Mouse (Mus musculus) kidney, embryonic 16.5 days (tissue): ENCODE results near the gene C1qa. TPM values are rescaled to one million over a fixed set of nuclear protein-coding genes. Genes with fewer than 3 reads are reported as not detected.

ENCODE experiments used
- ATAC-seq: fragments of 200-750 bp; cut with Nextera tagmentation; 2 replicates; pipeline ENCODE4 v1.8.0; 2017; ENCODE audit warnings: moderate TSS enrichment; ENCODE audit not compliant: low FRiP score, low TSS enrichment
- H3K27ac ChIP-seq: fragments of 300-500 bp; sonication (generic); 2 replicates; pipeline ENCODE4 v1.5.1; 2014; ENCODE audit warnings: low read length
- H3K27me3 ChIP-seq: fragments of 300-500 bp; sonication (generic); 2 replicates; pipeline ENCODE4 v1.6.1; 2014; ENCODE audit warnings: low read length, control low read depth, mixed read lengths; ENCODE audit not compliant: insufficient read depth
- H3K36me3 ChIP-seq: fragments of 300-500 bp; sonication (generic); 2 replicates; pipeline ENCODE4 v1.6.1; 2014; ENCODE audit warnings: low read length, control low read depth, mixed read lengths; ENCODE audit not compliant: insufficient read depth
- H3K4me1 ChIP-seq: fragments of 300-500 bp; sonication (generic); 2 replicates; pipeline ENCODE4 v1.6.1; 2014; ENCODE audit warnings: low read length, control low read depth, mixed read lengths; ENCODE audit not compliant: insufficient read depth
- H3K4me2 ChIP-seq: fragments of 300-500 bp; sonication (generic); replicated peaks from 2 replicates; pipeline ENCODE4 v1.6.1; 2014; ENCODE audit warnings: low read depth, low read length
- H3K4me3 ChIP-seq: fragments of 300-500 bp; sonication (generic); 2 replicates; pipeline ENCODE4 v1.5.1; 2014; ENCODE audit warnings: mild to moderate bottlenecking, low read length
- H3K9ac ChIP-seq: fragments of 300-500 bp; sonication (generic); replicated peaks from 2 replicates; pipeline ENCODE4 v1.6.1; 2014; ENCODE audit warnings: low read length
- H3K9me3 ChIP-seq: fragments of 300-500 bp; sonication (generic); 2 replicates; pipeline ENCODE4 v1.6.1; 2016; ENCODE audit warnings: low read length, control low read depth
- WGBS: fragments of 180-500 bp; shearing (Covaris S2); extraction: QIAGEN DNeasy Blood & Tissue Kit; methylation state at CpG from one replicate; pipeline ENCODE4 v1.1.7; 2014; 5-methylcytosine and 5-hydroxymethylcytosine counted together
- polyA plus RNA-seq: library from polyadenylated mRNA; unstranded; fragments of >200 nt; fragmentation: Nextera tagmentation; extraction: Ambion mirVana; gene quantifications from 2 replicates; pipeline ENCODE4 v1.2.1, GENCODE M21; 2015

C1qa gene
- polyA plus RNA-seq, 1 experiment from 2014 or later, result 26.4 TPM

DNA sequence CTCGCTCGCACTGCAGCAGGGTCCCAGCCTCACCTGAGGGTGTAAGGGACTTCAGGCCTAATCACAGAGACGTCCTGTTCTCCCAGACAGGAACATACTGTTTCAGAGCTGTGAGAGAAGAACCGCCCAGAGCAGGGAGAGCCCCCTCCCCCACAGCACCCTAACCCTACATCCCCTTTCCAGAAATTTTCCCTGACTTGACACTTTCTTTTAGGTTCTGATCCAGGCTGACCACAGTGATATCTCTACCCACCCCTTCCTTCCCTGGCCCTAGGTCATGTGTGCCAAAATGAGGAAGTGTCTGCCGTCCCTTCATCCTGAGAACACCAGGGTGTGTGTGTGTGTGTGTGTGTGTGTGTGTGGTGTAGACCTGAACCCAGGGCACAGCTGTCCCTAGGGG is 5.8 kb downstream of the C1qa start, which contains the start of gene C1qc:
Gene C1qc (minus strand): TSS at position 255 of the 400 bp plus-strand sequence.
- Histone ChIP-seq H3K27ac (no peak within 1 kb of the TSS), H3K36me3 (no peaks in the 10 kb centered on the region), H3K4me1 (0 out of 2 replicates have a peak, but pooled peaks cover 5% of the 10 kb centered on the region), H3K4me3 (no peak within 1 kb of the TSS), H3K9ac (no peak within 1 kb of the TSS), H3K9me3 (no peaks in the 10 kb centered on the region), H3K4me2 (no peak within 1 kb of the TSS), H3K27me3 (peaks cover 31% of the 10 kb centered on the region)
- 55% methylated on average over 5 of the region's 5 CpGs for WGBS
- no peak for ATAC-seq

DNA sequence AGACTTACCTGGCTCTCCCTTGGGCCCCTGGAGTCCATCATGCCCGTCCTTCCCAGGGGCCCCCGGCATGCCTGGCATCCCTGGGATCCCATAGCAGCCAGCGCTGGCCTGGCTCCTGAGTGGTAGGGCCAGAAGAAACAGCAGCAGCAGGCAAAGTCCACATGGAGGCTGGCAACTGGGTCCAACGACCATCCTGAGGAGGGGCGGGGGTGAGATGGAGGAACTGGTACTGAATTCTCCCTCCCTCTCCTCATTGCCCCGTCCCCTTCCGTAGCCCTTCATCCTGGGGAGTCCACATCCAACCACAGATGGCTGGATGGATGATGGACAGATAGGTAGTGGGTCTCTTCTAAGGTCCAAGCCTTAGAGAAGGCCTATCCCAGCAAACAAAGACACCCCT is 6.2 kb downstream of the C1qa start:
- no peak overlapping the region for H3K9ac ChIP-seq
- WGBS, result 63% methylated on average over 7 of the region's 7 CpGs

DNA sequence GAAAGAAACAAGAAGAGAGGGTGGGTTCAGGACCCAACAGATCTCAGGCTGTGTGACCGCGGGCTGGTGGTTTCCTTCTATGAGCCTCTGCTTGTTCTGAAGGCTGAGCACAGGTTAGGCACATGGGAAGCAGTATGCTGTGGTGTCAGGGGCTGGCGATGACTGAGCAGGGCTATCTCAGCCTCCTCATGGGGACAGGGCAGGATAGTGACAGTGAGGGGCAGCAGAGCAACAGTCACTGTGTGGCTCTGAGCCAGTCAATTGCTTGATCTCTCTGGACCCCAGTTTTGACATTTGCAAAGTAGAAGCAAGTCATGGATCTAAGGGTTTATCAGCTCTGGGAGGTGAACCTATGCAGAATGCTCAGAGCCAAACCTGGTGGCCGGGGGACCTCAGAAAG is 7.5 kb downstream of the C1qa start:
- Histone ChIP-seq H3K27ac (no peak overlapping the region), H3K4me1 (0 out of 2 replicates have a peak, but pooled peaks cover 4% of the 10 kb centered on the region), H3K4me3 (no peak overlapping the region), H3K9me3 (no peaks in the 10 kb centered on the region), H3K9ac (no peak overlapping the region), H3K36me3 (no peaks in the 10 kb centered on the region), H3K27me3 (peaks cover 19% of the 10 kb centered on the region), H3K4me2 (no peak overlapping the region)
- no peak for ATAC-seq
- WGBS, result 85% methylated on average over 4 of the region's 4 CpGs

More for the DNA sequence above, 6.2 kb downstream of the C1qa start:
- H3K4me1 ChIP-seq, result 0 out of 2 replicates have a peak, but pooled peaks cover 5% of the 10 kb centered on the region
- H3K4me2 ChIP-seq, result no peak overlapping the region
- H3K4me3 ChIP-seq, result no peak overlapping the region
- H3K9me3 ChIP-seq, result no peaks in the 10 kb centered on the region
- H3K27ac ChIP-seq, result no peak overlapping the region
- no peaks in the 10 kb centered on the region for H3K36me3 ChIP-seq
- no peak for ATAC-seq
- H3K27me3 ChIP-seq, result peaks cover 31% of the 10 kb centered on the region

DNA sequence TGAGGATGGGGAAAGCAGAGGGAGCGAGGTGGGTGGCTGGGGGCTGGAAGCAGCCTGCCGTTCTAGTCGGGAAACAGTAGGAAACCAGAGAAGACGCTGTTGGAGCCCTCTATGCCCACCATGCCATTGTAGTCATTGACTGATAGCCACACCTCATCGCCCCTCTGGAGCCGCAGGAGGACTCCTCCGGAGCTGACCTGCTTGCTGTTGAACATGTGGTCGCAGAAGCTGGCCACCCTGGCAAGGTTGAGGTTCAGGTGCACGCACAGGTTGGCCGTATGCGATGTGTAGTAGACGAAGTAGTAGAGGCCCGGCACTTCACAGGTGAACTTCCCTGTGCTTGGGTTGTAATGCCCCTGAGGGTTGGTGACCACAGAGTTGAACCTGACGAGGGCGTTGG is 8.6 kb downstream of the C1qa start:
- Histone ChIP-seq H3K4me1 (no peaks in the 10 kb centered on the region), H3K27ac (no peak overlapping the region), H3K36me3 (no peaks in the 10 kb centered on the region), H3K27me3 (peaks cover 10% of the 10 kb centered on the region), H3K9ac (no peak overlapping the region), H3K9me3 (no peaks in the 10 kb centered on the region), H3K4me3 (no peak overlapping the region), H3K4me2 (no peak overlapping the region)
- ATAC-seq, result no peak
- WGBS, result 79% methylated on average over 15 of the region's 15 CpGs

DNA sequence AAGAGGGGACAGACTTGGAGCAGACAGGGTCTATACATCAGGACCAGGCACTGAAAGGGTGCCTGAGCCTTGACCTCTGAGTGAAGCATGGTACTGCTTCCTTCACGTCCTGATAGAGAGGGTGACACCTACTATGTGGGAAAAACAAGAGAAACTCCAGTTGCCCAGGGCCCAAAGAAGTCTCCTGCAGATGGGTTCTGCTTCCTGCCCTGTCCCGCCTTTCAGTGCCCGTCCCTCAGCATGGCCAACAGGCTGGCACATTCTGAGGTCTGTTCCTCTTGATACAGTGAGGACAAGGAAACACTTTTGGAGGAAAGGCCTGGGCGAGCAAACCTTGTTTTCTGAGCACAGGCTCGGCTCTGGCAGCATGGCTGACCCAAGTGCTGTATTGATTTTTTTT is 10.9 kb downstream of the C1qa start:
- Histone ChIP-seq H3K4me2 (no peak overlapping the region), H3K9me3 (no peaks in the 10 kb centered on the region), H3K4me3 (no peak overlapping the region), H3K4me1 (no peaks in the 10 kb centered on the region), H3K27ac (no peak overlapping the region), H3K9ac (no peak overlapping the region), H3K27me3 (0 out of 2 replicates have a peak, but pooled peaks cover 4% of the 10 kb centered on the region), H3K36me3 (no peaks in the 10 kb centered on the region)
- 60% methylated on average over 5 of the region's 5 CpGs for WGBS
- no peak for ATAC-seq

DNA sequence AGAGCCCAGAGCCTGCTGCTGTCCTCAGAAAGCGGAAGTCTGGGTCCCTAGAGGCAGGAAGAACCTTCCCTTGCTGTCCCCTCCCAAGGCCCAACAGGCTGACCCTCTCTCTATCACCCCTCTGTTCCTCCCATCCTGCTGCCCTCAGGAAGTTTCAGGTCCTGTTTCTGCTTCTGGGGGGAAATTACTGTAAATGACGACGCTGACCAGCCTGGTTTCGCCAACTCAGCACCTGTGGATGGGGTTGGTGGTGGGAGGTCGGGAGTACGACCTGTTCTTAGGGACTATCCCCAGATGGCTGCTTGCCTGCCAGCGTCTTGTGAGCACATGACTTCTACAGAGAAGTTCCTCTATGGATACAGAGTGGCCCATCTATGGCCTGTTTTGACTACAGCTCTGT is 12.5 kb downstream of the C1qa start, which contains the start of gene C1qb:
Gene C1qb (minus strand): TSS at position 87 of the 400 bp plus-strand sequence.
- Histone ChIP-seq H3K4me2 (no peak within 1 kb of the TSS), H3K4me1 (no peaks in the 10 kb centered on the region), H3K36me3 (no peaks in the 10 kb centered on the region), H3K27me3 (0 out of 2 replicates have a peak, but pooled peaks cover under 1% of the 10 kb centered on the region), H3K9ac (no peak within 1 kb of the TSS), H3K4me3 (no peak within 1 kb of the TSS), H3K9me3 (no peaks in the 10 kb centered on the region), H3K27ac (no peak within 1 kb of the TSS)
- WGBS, result 67% methylated on average over 7 of the region's 7 CpGs
- ATAC-seq, result no peak

DNA sequence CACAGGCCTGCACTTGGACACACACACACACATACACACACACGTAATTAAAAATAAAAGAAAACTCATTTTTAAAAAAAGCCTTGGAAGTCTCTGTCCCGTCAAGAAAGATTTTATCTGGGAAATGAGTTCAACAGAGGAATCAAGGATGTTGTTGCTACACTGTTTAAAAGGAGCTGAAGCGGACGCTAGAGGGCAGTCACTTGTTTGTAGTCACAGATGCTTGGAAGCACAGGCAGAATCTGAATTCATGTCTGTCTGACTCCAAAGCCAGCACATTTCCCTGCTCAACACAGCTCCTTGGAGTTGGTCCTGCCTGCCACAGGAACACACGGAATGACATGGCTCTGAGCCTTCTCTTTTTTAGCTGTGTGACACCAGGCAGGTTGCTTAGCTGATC is 20.0 kb downstream of the C1qa start:
- H3K4me3 ChIP-seq, result no peak overlapping the region
- ATAC-seq, result no peak
- H3K9ac ChIP-seq, result no peak overlapping the region
- no peak overlapping the region for H3K4me2 ChIP-seq
- no peak overlapping the region for H3K27ac ChIP-seq
- H3K27me3 ChIP-seq, result no peaks in the 10 kb centered on the region
- H3K4me1 ChIP-seq, result no peaks in the 10 kb centered on the region
- no peaks in the 10 kb centered on the region for H3K36me3 ChIP-seq
- WGBS, result 24% methylated on average over 5 of the region's 5 CpGs
- no peaks in the 10 kb centered on the region for H3K9me3 ChIP-seq

DNA sequence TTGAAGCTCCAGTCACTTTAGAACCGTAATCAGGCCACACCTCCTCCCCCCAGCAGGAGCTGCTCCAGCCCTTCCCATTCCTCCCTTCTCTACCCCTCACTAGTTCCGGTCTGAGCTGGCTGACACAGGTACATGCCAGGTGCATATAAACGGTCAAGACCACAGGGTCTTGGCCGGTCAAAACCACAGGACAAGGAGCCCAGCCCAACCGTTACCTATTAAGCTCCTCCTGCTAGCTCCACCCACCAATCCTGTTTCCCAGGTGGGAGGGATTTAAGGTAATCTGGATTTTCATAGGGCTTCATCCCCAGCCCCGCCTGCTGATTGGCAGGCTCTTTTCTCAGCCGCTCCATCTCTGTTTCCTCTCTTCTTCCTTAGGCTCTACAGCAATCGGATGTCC is 20.4 kb downstream of the C1qa start:
- Histone ChIP-seq H3K9me3 (no peaks in the 10 kb centered on the region), H3K36me3 (no peaks in the 10 kb centered on the region), H3K9ac (no peak overlapping the region), H3K4me1 (no peaks in the 10 kb centered on the region), H3K4me3 (no peak overlapping the region), H3K27ac (no peak overlapping the region), H3K4me2 (no peak overlapping the region), H3K27me3 (no peaks in the 10 kb centered on the region)
- 51% methylated on average over 8 of the region's 8 CpGs for WGBS
- 0 out of 2 replicates have a peak, but pooled peaks have one; percentile 19 for ATAC-seq

DNA sequence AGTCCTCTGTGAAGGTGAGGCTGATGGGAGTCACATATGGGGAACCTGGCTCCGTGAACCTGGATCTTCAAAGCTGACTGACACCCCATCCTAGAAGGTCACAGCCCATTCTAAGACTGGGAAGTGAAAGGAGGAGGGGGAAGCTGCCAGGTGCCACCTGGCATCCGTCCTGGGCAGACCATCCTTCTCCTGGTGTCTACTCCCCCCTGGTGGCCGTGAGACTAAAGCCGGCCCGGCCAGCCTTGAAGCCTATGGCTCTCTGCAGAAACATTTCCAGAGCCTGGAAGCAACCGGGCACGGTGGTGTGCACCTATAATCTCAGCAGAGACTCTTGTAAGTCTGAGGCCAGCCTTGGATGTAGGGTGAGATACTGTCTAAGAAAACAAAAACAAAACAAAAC is 21.6 kb downstream of the C1qa start:
- peak; percentile 51; the same call in 1 of the 2 replicates for ATAC-seq
- Histone ChIP-seq H3K9me3 (no peaks in the 10 kb centered on the region), H3K4me3 (no peak overlapping the region), H3K4me1 (no peaks in the 10 kb centered on the region), H3K4me2 (no peak overlapping the region), H3K27me3 (no peaks in the 10 kb centered on the region), H3K36me3 (no peaks in the 10 kb centered on the region), H3K27ac (no peak overlapping the region), H3K9ac (no peak overlapping the region)
- 19% methylated on average over 7 of the region's 7 CpGs for WGBS

DNA sequence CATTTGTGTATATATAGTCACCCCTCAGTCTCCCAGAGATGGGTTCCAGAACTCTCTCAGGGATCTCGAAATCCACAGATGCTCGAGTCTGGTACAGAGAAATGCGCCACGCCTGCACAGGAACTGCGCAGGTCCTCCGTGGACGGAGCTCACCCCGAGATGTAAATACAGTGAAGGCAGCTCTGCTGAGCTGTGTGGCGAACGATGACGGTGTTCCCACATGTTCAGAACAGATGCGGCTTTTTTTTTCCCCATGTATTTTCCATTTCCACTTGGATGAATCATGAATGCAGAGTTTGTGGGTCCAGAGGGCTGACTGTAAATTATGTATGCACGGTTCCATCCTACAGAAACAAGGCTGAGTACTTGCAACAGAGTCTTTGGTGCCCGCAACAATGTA is 23.6 kb downstream of the C1qa start:
- H3K9me3 ChIP-seq, result no peaks in the 10 kb centered on the region
- no peaks in the 10 kb centered on the region for H3K27me3 ChIP-seq
- WGBS, result 88% methylated on average over 14 of the region's 14 CpGs
- H3K27ac ChIP-seq, result no peak overlapping the region
- no peak overlapping the region for H3K9ac ChIP-seq
- no peak overlapping the region for H3K4me2 ChIP-seq
- H3K4me1 ChIP-seq, result no peaks in the 10 kb centered on the region
- H3K4me3 ChIP-seq, result no peak overlapping the region
- no peaks in the 10 kb centered on the region for H3K36me3 ChIP-seq
- ATAC-seq, result no peak
